ENCODE assay signal across 31 mouse cellular contexts in genomic region chr3:110582766-110583165, GRCm38 (mm10).
DNase-seq lines count a peak whose midpoint lies in the region; ATAC-seq and TF ChIP-seq lines count a peak whose summit lies in the region.
"Had no signal": no experiment of that assay in that cellular context is flagged by ENCODE, and none has a peak within 500 bp of the region (broad histone marks: within the 10 kb centered on the region; RNA-seq: fewer than 3 reads in every experiment).

No protein-coding gene starts in this region.

- peak; percentile 6 for DNase-seq in kidney, adult 18-20 months
- no peak for DNase-seq in kidney, postnatal 14 days
- peak; percentile 9 for DNase-seq in brain, embryonic 14.5 days (ENCODE audit: low read depth)
- DNase-seq in forelimb bud, embryonic 11.5 days (ENCODE audit: low read depth, low spot score): peak; percentile 24
- peak; percentile 1 for DNase-seq in kidney, postnatal 0 days (ENCODE audit: low spot score)
- DNase-seq in adrenal gland, adult 2 months: no peak
- no peak for DNase-seq in adrenal gland, adult 8-10 months
- DNase-seq: adrenal gland, postnatal 10 days; B cell, adult 2 months; cerebellum, adult 11 months; cerebellum, adult 9-10 months; gastrocnemius, postnatal 14 days; heart, postnatal 14 days; layer of hippocampus, postnatal 36 days; left cerebral cortex, postnatal 4 days; liver; lung, adult 2 months; lung, postnatal 10 days; right cerebral cortex, postnatal 25 days; spleen, adult 18-20 months; thymus, adult 2 months; thymus, postnatal 36 days had no signal

- TF ChIP-seq POLR2A in brain, embryonic 14.5 days (IDR thresholded peaks at IDR 0.05; ENCODE audit: borderline replicate concordance, extremely low read depth, insufficient read depth, insufficient read length, poor library complexity, severe bottlenecking): no peak

- H3K9ac ChIP-seq in kidney, postnatal 0 days (ENCODE audit: low read depth, low read length): no peak overlapping the region
- H3K9ac ChIP-seq: forebrain, embryonic 13.5 days; liver, embryonic 14.5 days; midbrain, embryonic 15.5 days had no signal

- H3K4me2 ChIP-seq in kidney, postnatal 0 days (ENCODE audit: low read length): no peak overlapping the region
- H3K4me2 ChIP-seq: forebrain, embryonic 13.5 days; midbrain, embryonic 15.5 days had no signal

- H3K27me3 ChIP-seq in kidney, postnatal 0 days (ENCODE audit: insufficient read depth, low read length): no peaks in the 10 kb centered on the region
- H3K27me3 ChIP-seq: CH12.LX; forebrain, embryonic 13.5 days; midbrain, embryonic 15.5 days had no signal

- TF ChIP-seq CTCF in brain, embryonic 14.5 days (IDR thresholded peaks at IDR 0.05; ENCODE audit: borderline replicate concordance, extremely low read depth, insufficient read depth, insufficient read length): no peak
- no peak for TF ChIP-seq CTCF in kidney, postnatal 0 days (IDR thresholded peaks at IDR 0.05; ENCODE audit: low read depth)

- H3K4me1 ChIP-seq in kidney, postnatal 0 days (replicated peaks; ENCODE audit: insufficient read depth, low read length): no peaks in the 10 kb centered on the region
- H3K4me1 ChIP-seq: forebrain, embryonic 13.5 days; midbrain, embryonic 15.5 days had no signal

- no peaks in the 10 kb centered on the region for H3K9me3 ChIP-seq in kidney, postnatal 0 days (replicated peaks; ENCODE audit: low read length)
- H3K9me3 ChIP-seq: forebrain, embryonic 13.5 days; midbrain, embryonic 15.5 days had no signal

- H3K4me3 ChIP-seq in kidney, postnatal 0 days (replicated peaks; ENCODE audit: low read depth, low read length): no peak overlapping the region
- H3K4me3 ChIP-seq: forebrain, embryonic 13.5 days; layer of hippocampus, adult 2 months; midbrain, embryonic 15.5 days had no signal

- no peak for ATAC-seq in kidney, postnatal 0 days (replicated peaks; ENCODE audit: low FRiP score, low read depth)
- ATAC-seq: activated CD4-positive, CD25-positive, alpha-beta regulatory T cell, adult 4 months; forebrain, embryonic 13.5 days; hindbrain, postnatal 0 days; intestine, embryonic 16.5 days; midbrain, embryonic 15.5 days had no signal

- H3K27ac ChIP-seq in kidney, postnatal 0 days: no peak overlapping the region
- H3K27ac ChIP-seq: forebrain, embryonic 13.5 days; hindbrain, postnatal 0 days; layer of hippocampus, adult 2 months; liver, embryonic 14.5 days; macrophage; midbrain, embryonic 15.5 days had no signal

- 36% methylated on average over 2 of the region's 2 CpGs for WGBS in kidney, postnatal 0 days

- H3K36me3 ChIP-seq in kidney, postnatal 0 days (ENCODE audit: insufficient read depth, low read length): no peaks in the 10 kb centered on the region
- H3K36me3 ChIP-seq: midbrain, embryonic 15.5 days had no signal

Comparison
In these comparisons a context has a peak if more than half of its experiments do, and no peak if none do; other contexts are left out.
1. DNase-seq: peak in kidney, adult 18-20 months (single experiment), brain, embryonic 14.5 days (single experiment), forelimb bud, embryonic 11.5 days (single experiment) and kidney, postnatal 0 days (single experiment); none in kidney, postnatal 14 days (single experiment), adrenal gland, adult 2 months (single experiment) and adrenal gland, adult 8-10 months (single experiment).